Mouse (Mus musculus) CH12.LX (cell line): ENCODE results near the gene Tbc1d2. TPM values are rescaled to one million over a fixed set of nuclear protein-coding genes. Genes with fewer than 3 reads are reported as not detected.
"Not testable (repeated sequence)": the region's sequence is repeated elsewhere in the genome, so short reads cannot be mapped to it uniquely, and the experiment has no call there.

Source experiments
- DNase-seq: peaks from one replicate; pipeline ENCODE4 v3.0.0-alpha.2; 2013; ENCODE audit errors: extremely low read depth
- H3K27ac ChIP-seq: 2 replicates; pipeline ENCODE4 v1.5.1; 2012; ENCODE audit warnings: low read depth, mild to moderate bottlenecking, control low read depth, moderate library complexity; ENCODE audit not compliant: insufficient read depth
- H3K27me3 ChIP-seq: replicated peaks from 2 replicates; pipeline ENCODE3; 2012; ENCODE audit warnings: inconsistent platforms
- H3K36me3 ChIP-seq, 2 experiments: replicated peaks in 1 of 2; 2 replicates each; pipeline versions ENCODE3 to v1.6.1; 2012; ENCODE audit warnings: inconsistent platforms in 1 of 2, low read length in 1 of 2, mild to moderate bottlenecking in 1 of 2, mixed read lengths in 1 of 2, moderate library complexity in 1 of 2; ENCODE audit not compliant: control insufficient read depth in 1 of 2, insufficient read depth in 1 of 2
- H3K4me1 ChIP-seq, 2 experiments: 2 replicates each; pipeline ENCODE4 v1.6.1; 2012; ENCODE audit warnings: inconsistent platforms in 1 of 2, moderate library complexity in 1 of 2; ENCODE audit not compliant: insufficient read depth in 2 of 2, control insufficient read depth in 1 of 2
- H3K4me2 ChIP-seq: 2 replicates; pipeline ENCODE4 v1.6.1; 2012; ENCODE audit warnings: low read depth, mild to moderate bottlenecking, control low read depth; ENCODE audit not compliant: poor library complexity, insufficient read depth, severe bottlenecking
- H3K4me3 ChIP-seq, 3 experiments: fragments of 150-350 bp in 1 of 3; sonication (generic) in 1 of 3; replicated peaks in 1 of 3; 2 replicates each; pipeline versions ENCODE3 to v1.5.1; 2011 to 2012; ENCODE audit warnings: low read depth in 2 of 3, low read length in 2 of 3, mild to moderate bottlenecking in 2 of 3, moderate library complexity in 2 of 3, control low read depth in 1 of 3, improper control_type of control experiment in 1 of 3, inconsistent platforms in 1 of 3, mixed read lengths in 1 of 3; ENCODE audit not compliant: poor library complexity in 1 of 3
- H3K79me2 ChIP-seq: replicated peaks from 2 replicates; pipeline ENCODE4 v1.6.1; 2012; ENCODE audit warnings: mild to moderate bottlenecking, moderate library complexity; ENCODE audit not compliant: control insufficient read depth, poor library complexity, insufficient read depth, severe bottlenecking; ENCODE audit errors: extremely low read depth
- H3K9ac ChIP-seq: 2 replicates; pipeline ENCODE4 v1.6.1; 2012; ENCODE audit warnings: low read depth, mild to moderate bottlenecking, control low read depth, moderate library complexity; ENCODE audit not compliant: insufficient read depth
- H3K9me3 ChIP-seq: replicated peaks from 2 replicates; pipeline ENCODE3; 2012; ENCODE audit warnings: low read length, inconsistent platforms, mixed read lengths
- BHLHE40 ChIP-seq: IDR thresholded peaks from 2 replicates; pipeline ENCODE4 v1.6.1; 2011; ENCODE audit warnings: mild to moderate bottlenecking, low read depth, low read length, improper control_type of control experiment
- CHD2 ChIP-seq: IDR thresholded peaks from 2 replicates; pipeline ENCODE4 v1.6.1; 2011; ENCODE audit warnings: low read length, improper control_type of control experiment
- EP300 ChIP-seq: IDR thresholded peaks from 2 replicates; pipeline ENCODE4 v1.6.1; 2011; ENCODE audit warnings: low read length, improper control_type of control experiment
- ETS1 ChIP-seq: conservative IDR thresholded peaks from 2 replicates; pipeline ENCODE4 v1.6.1; 2012; ENCODE audit warnings: low read depth, mild to moderate bottlenecking, inconsistent platforms, low read length, improper control_type of control experiment, moderate library complexity
- IRF4 ChIP-seq: IDR thresholded peaks from 2 replicates; pipeline ENCODE4 v1.6.1; 2014; ENCODE audit warnings: low read depth, mild to moderate bottlenecking, inconsistent platforms, low read length, improper control_type of control experiment
- JUN ChIP-seq: IDR thresholded peaks from 2 replicates; pipeline ENCODE4 v1.6.1; 2011; ENCODE audit warnings: low read depth, mild to moderate bottlenecking, low read length, improper control_type of control experiment, moderate library complexity; ENCODE audit not compliant: insufficient read depth
- MAX ChIP-seq: IDR thresholded peaks from 2 replicates; pipeline ENCODE4 v1.6.1; 2011; ENCODE audit warnings: low read length, improper control_type of control experiment
- MEF2A ChIP-seq: IDR thresholded peaks from 2 replicates; pipeline ENCODE4 v1.6.1; 2014; ENCODE audit warnings: low read depth, mild to moderate bottlenecking, inconsistent platforms, low read length, improper control_type of control experiment, borderline replicate concordance
- MXI1 ChIP-seq: IDR thresholded peaks from 2 replicates; pipeline ENCODE4 v1.6.1; 2011; ENCODE audit warnings: mild to moderate bottlenecking, low read depth, low read length, improper control_type of control experiment
- NRF1 ChIP-seq: IDR thresholded peaks from 2 replicates; pipeline ENCODE4 v1.6.1; 2014; ENCODE audit warnings: low read depth, mild to moderate bottlenecking, inconsistent platforms, low read length, improper control_type of control experiment, moderate library complexity
- POLR2A ChIP-seq: IDR thresholded peaks from 2 replicates; pipeline ENCODE4 v1.6.1; 2011; ENCODE audit warnings: low read depth, mild to moderate bottlenecking, improper control_type of control experiment, low read length
- POLR2AphosphoS2 ChIP-seq: IDR thresholded peaks from 2 replicates; pipeline ENCODE4 v1.6.1; 2011; ENCODE audit warnings: low read depth, low read length, improper control_type of control experiment
- RCOR1 ChIP-seq: conservative IDR thresholded peaks from 2 replicates; pipeline ENCODE4 v1.6.1; 2012; ENCODE audit warnings: low read depth, mild to moderate bottlenecking, inconsistent platforms, low read length, improper control_type of control experiment
- SMC3 ChIP-seq: IDR thresholded peaks from 2 replicates; pipeline ENCODE4 v1.6.1; 2011; ENCODE audit warnings: low read depth, low read length, improper control_type of control experiment
- TCF12 ChIP-seq: IDR thresholded peaks from 2 replicates; pipeline ENCODE4 v1.6.1; 2014; ENCODE audit warnings: low read depth, mild to moderate bottlenecking, inconsistent platforms, low read length, improper control_type of control experiment
- ZMIZ1 ChIP-seq: IDR thresholded peaks from 2 replicates; pipeline ENCODE4 v1.6.1; 2012; ENCODE audit warnings: low read depth, mild to moderate bottlenecking, inconsistent platforms, low read length, improper control_type of control experiment
- ZNF384 ChIP-seq: IDR thresholded peaks from 2 replicates; pipeline ENCODE4 v1.6.1; 2012; ENCODE audit warnings: low read depth, low read length, improper control_type of control experiment, inconsistent platforms
- dilution Hi-C: fragments of 300-500 bp; cut with MboI; formaldehyde crosslinking; loops from 2 replicates; pipeline ENCODE4 v1.14.3; 2020; ENCODE audit warnings: low sequenced_read_pairs; ENCODE audit not compliant: extremely low pct_unique_long_range_greater_than_20kb, extremely low pct_ligation_motif_present
- in situ Hi-C: fragments of 300-500 bp; cut with MboI; formaldehyde crosslinking; loops from 3 replicates; pipeline ENCODE4 v1.14.3; 2019; ENCODE audit warnings: low sequenced_read_pairs, low pct_ligation_motif_present, low pct_unique_long_range_greater_than_20kb, mixed read lengths
- polyA plus RNA-seq: library from polyadenylated mRNA; unstranded; fragments of >175 nt; gene quantifications from 2 replicates; pipeline ENCODE4 v1.2.1, GENCODE M21; 2012; ENCODE audit warnings: low read depth; ENCODE audit not compliant: insufficient read length
- total RNA-seq, 2 experiments: library from RNA; depleted of rRNA; stranded (reverse); fragments of 300-350 nt in 1 of 2; fragments of >200 nt in 1 of 2; gene quantifications; 2 replicates each; pipeline ENCODE4 v1.2.3; 2012 to 2014

Gene Tbc1d2
- total and polyA plus RNA-seq, 3 experiments: 0.12 to 1.1 (median 0.29) TPM

DNA sequence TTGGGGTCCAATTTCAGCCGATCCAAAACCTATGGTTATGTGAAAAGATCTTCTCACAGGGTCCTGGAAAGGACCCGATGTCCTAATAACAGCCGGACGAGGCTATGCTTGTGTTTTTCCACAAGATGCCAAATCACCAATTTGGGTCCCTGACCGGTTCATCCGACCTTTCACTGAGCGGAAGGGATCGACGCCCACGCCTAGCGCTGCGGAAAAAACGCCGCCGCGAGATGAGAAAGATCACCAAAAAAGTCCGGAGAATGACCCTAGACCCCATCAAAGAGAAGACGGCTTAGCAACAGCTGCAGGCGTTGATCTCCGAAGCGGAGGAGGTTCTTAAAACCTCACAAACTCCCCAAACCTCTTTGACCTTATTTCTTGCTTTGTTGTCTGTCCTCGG, 68.4 kb downstream of the Tbc1d2 start:
- peak overlapping the region in 1 of 3 experiments; percentile 3 for H3K4me3 ChIP-seq
- H3K9ac ChIP-seq: peak overlapping the region; percentile 79
- H3K9me3 ChIP-seq, in situ Hi-C loops, dilution Hi-C loops, H3K27me3 ChIP-seq: not testable (repeated sequence)
- TF ChIP-seq POLR2A (peak; percentile 47; the same call in 1 of the 2 replicates), TCF12 (peak; percentile 29; the same call in 1 of the 2 replicates)
- H3K79me2 ChIP-seq: peaks cover 34% of the 10 kb centered on the region
- peak overlapping the region; percentile 52 for H3K4me2 ChIP-seq
- peak overlapping the region; percentile 92 for H3K27ac ChIP-seq
- peak; percentile 46 for DNase-seq
- H3K4me1 ChIP-seq: peaks cover 16 to 44% of the 10 kb centered on the region in 2 experiments
- H3K36me3 ChIP-seq: peaks cover 17% of the 10 kb centered on the region in 2 experiments

GRCm38 (mm10) chr4:46580799-46581243, 69.2 kb downstream of the Tbc1d2 start:
- Histone ChIP-seq H3K9ac (peak overlapping the region; percentile 79), H3K36me3 (peaks cover 10% of the 10 kb centered on the region in 2 experiments), H3K4me3 (peak overlapping the region in 2 of 3 experiments; percentile 3 to 39), H3K4me1 (peaks cover 11 to 36% of the 10 kb centered on the region in 2 experiments), H3K27ac (peak overlapping the region; percentile 92), H3K79me2 (peaks cover 29% of the 10 kb centered on the region), H3K4me2 (peak overlapping the region; percentile 82)
- H3K27me3 ChIP-seq, in situ Hi-C loops, H3K9me3 ChIP-seq, dilution Hi-C loops: not testable (repeated sequence)
- DNase-seq: peak; percentile 87
- TF ChIP-seq SMC3 (peak; percentile 25), JUN (0 out of 2 replicates have a peak, but pooled peaks have one; percentile 1), MXI1 (peak; percentile 73; the same call in 1 of the 2 replicates), EP300 (peak; percentile 47; the same call in 1 of the 2 replicates), ETS1 (peak; percentile 74), POLR2A (peak; percentile 51), TCF12 (peak; percentile 53), MEF2A (peak; percentile 54; the same call in 1 of the 2 replicates), BHLHE40 (peak; percentile 85), RCOR1 (peak; percentile 76; the same call in 1 of the 2 replicates), ZMIZ1 (peak; percentile 21; the same call in 1 of the 2 replicates), POLR2AphosphoS2 (0 out of 2 replicates have a peak, but pooled peaks have one; percentile 63), CHD2 (peak; percentile 43; the same call in 1 of the 2 replicates), ZNF384 (peak; percentile 75), NRF1 (0 out of 2 replicates have a peak, but pooled peaks have one; percentile 30), IRF4 (peak; percentile 74), MAX (peak; percentile 44; the same call in 1 of the 2 replicates)
